In the genomic region with DNA sequence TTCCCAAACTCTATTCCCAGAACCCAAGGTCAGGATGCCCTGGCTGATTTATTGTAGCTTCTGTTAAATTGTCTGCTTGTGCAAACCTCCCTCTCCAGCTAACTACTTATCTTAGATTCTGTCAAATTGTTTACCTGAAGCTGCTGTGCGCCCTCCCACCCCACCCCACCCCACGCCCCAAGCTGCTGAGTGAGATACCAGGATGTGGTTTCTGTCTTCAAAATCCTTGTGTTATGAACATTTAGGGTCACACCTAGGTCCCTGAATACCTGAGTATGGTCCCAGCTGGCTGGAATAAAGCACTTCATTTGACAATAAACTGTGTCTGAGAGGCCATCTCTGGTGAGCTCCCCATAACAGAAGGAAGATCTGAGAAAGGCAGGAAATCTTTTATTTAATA, we compare ENCODE assay signal across 12 mouse cellular contexts.
"Had no signal": no experiment of that assay in that cellular context is flagged by ENCODE, and none has a peak within 500 bp of the region (broad histone marks: within the 10 kb centered on the region; RNA-seq: fewer than 3 reads in every experiment).

No protein-coding gene starts in this region.

- H3K27me3 ChIP-seq: midbrain, embryonic 13.5 days; neural tube, embryonic 15.5 days had no signal

- H3K9me3 ChIP-seq: limb, embryonic 13.5 days; midbrain, embryonic 13.5 days; neural tube, embryonic 15.5 days; stomach, embryonic 15.5 days had no signal

- H3K4me2 ChIP-seq: limb, embryonic 13.5 days; midbrain, embryonic 13.5 days; neural tube, embryonic 15.5 days; stomach, embryonic 15.5 days had no signal

- H3K36me3 ChIP-seq: limb, embryonic 13.5 days; midbrain, embryonic 13.5 days; neural tube, embryonic 15.5 days; stomach, embryonic 15.5 days had no signal

- ATAC-seq: midbrain, embryonic 13.5 days had no signal

- H3K9ac ChIP-seq: limb, embryonic 13.5 days; liver, embryonic 14.5 days; midbrain, embryonic 13.5 days; neural tube, embryonic 15.5 days; stomach, embryonic 15.5 days had no signal

- H3K27ac ChIP-seq: layer of hippocampus, adult 2 months; limb, embryonic 13.5 days; liver, embryonic 14.5 days; midbrain, embryonic 13.5 days; neural tube, embryonic 15.5 days; stomach, embryonic 15.5 days had no signal

- H3K4me3 ChIP-seq: layer of hippocampus, adult 2 months; limb, embryonic 13.5 days; midbrain, embryonic 13.5 days; neural tube, embryonic 15.5 days; stomach, embryonic 15.5 days had no signal

- DNase-seq: kidney, adult 18-20 months; kidney, postnatal 10 days; kidney, postnatal 4 days; left cerebral cortex, postnatal 4 days; lung, adult 18-20 months; lung, postnatal 36 days had no signal
